Mouse (Mus musculus) liver, embryonic 14.5 days (tissue): Measurements from ENCODE around the gene Ralgds.

Experiments
- CTCF ChIP-seq: IDR thresholded peaks from 2 replicates; pipeline ENCODE4 v1.5.1; 2016; ENCODE audit warnings: antibody characterized with exemption, low read depth, control low read depth
- EP300 ChIP-seq: IDR thresholded peaks from 2 replicates; pipeline ENCODE4 v1.6.1; 2016; ENCODE audit warnings: antibody characterized with exemption, low read depth

DNA sequence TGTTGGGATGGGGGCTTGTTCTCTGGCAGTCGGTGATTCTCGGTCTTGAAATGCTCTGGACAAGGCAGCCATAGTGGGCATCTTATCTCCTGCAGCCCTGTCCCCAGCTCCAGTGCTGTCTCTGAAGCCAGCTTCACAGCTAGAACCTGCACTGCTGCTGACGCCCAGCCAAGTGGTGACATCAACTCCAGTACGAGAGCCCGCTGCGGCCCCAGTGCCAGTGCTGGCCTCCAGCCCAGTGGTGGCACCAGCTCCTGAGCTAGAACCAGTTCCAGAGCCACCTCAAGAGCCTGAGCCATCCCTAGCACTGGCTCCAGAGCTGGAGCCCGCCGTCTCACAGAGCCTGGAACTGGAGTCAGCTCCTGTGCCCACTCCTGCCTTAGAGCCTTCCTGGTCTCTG lies 31.0 kb downstream of the Ralgds start:
- TF ChIP-seq CTCF, result no peak
- no peak for TF ChIP-seq EP300
